Mouse (Mus musculus): ENCODE measurements around the gene C8a.

The C8a gene

GRCm38 (mm10) chr4:104842204-104842603 lies 34.0 kb downstream of the C8a start:
- no peak for DNase-seq (ENCODE audit: low read depth)

GRCm38 (mm10) chr4:104838342-104838741 lies 37.9 kb downstream of the C8a start:
- DNase-seq (ENCODE audit: low read depth) = no peak

- DNase-seq (ENCODE audit: low read depth) = no peak
Measured at GRCm38 (mm10) chr4:104835096-104835495, 41.1 kb downstream of the C8a start.

- DNase-seq (ENCODE audit: low read depth) = no peak
Measured at GRCm38 (mm10) chr4:104828939-104829338, 47.3 kb downstream of the C8a start.

- no peak for DNase-seq (ENCODE audit: low read depth)
Measured at GRCm38 (mm10) chr4:104824381-104825077, 51.7 kb downstream of the C8a start.

GRCm38 (mm10) chr4:104823597-104824101 lies 52.5 kb downstream of the C8a start:
- DNase-seq (ENCODE audit: low read depth) = no peak

GRCm38 (mm10) chr4:104819891-104820290 lies 56.3 kb downstream of the C8a start:
- no peak for DNase-seq (ENCODE audit: low read depth)

GRCm38 (mm10) chr4:104818986-104819385 lies 57.2 kb downstream of the C8a start:
- DNase-seq (ENCODE audit: low read depth) = no peak

GRCm38 (mm10) chr4:104817509-104817908 lies 58.7 kb downstream of the C8a start:
- DNase-seq (ENCODE audit: low read depth) = no peak

- DNase-seq (ENCODE audit: low read depth) = no peak
Measured at GRCm38 (mm10) chr4:104816519-104817232, 59.5 kb downstream of the C8a start.

GRCm38 (mm10) chr4:104813617-104814016 lies 62.6 kb downstream of the C8a start:
- DNase-seq (ENCODE audit: low read depth) = no peak

- no peak for DNase-seq (ENCODE audit: low read depth)
Measured at GRCm38 (mm10) chr4:104810710-104811286, 65.4 kb downstream of the C8a start.

- no peak for DNase-seq (ENCODE audit: low read depth)
Measured at GRCm38 (mm10) chr4:104805414-104806257, 70.6 kb downstream of the C8a start.

GRCm38 (mm10) chr4:104804100-104804499 lies 72.1 kb downstream of the C8a start:
- DNase-seq (ENCODE audit: low read depth) = no peak

GRCm38 (mm10) chr4:104801625-104802024 lies 74.6 kb downstream of the C8a start:
- DNase-seq (ENCODE audit: low read depth) = no peak

- DNase-seq (ENCODE audit: low read depth) = no peak
Measured at GRCm38 (mm10) chr4:104798951-104799350, 77.2 kb downstream of the C8a start.

GRCm38 (mm10) chr4:104792111-104792510 lies 84.1 kb downstream of the C8a start:
- no peak for DNase-seq (ENCODE audit: low read depth)

GRCm38 (mm10) chr4:104782346-104782745 lies 93.9 kb downstream of the C8a start:
- no peak for DNase-seq (ENCODE audit: low read depth)

- DNase-seq (ENCODE audit: low read depth) = no peak
Measured at GRCm38 (mm10) chr4:104781441-104781840, 94.8 kb downstream of the C8a start.

GRCm38 (mm10) chr4:104779460-104779859 lies 96.7 kb downstream of the C8a start:
- no peak for DNase-seq (ENCODE audit: low read depth)

- no peak for DNase-seq (ENCODE audit: low read depth)
Measured at GRCm38 (mm10) chr4:104775601-104776000, 100.6 kb downstream of the C8a start.

- no peak for DNase-seq (ENCODE audit: low read depth)
Measured at GRCm38 (mm10) chr4:104770331-104770730, 105.9 kb downstream of the C8a start.
